Mouse (Mus musculus) myocyte (in vitro differentiated cells): ENCODE measurements at regions not wholly inside any gene's neighbourhood (a gene's known extent, or its start where the extent isn't known, plus 50 kb on each side); places are given as distances from the start of the nearest gene placed in this dataset.
"Not testable (repeated sequence)": the region's sequence is repeated elsewhere in the genome, so short reads cannot be mapped to it uniquely, and the experiment has no call there.

Experiments
- H3K27me3 ChIP-seq: one replicate; pipeline ENCODE4 v1.6.1; 2011; ENCODE audit not compliant: control insufficient read depth, insufficient read depth, insufficient read length
- H3K36me3 ChIP-seq: one replicate; pipeline ENCODE4 v1.6.1; 2011; ENCODE audit not compliant: control insufficient read depth, insufficient read depth
- H3K4me2 ChIP-seq: one replicate; pipeline ENCODE4 v1.6.1; 2011; ENCODE audit warnings: low read depth, control low read depth
- H3K4me3 ChIP-seq: one replicate; pipeline ENCODE4 v1.5.1; 2011; ENCODE audit warnings: mild to moderate bottlenecking, control low read depth, moderate library complexity
- H3K79me2 ChIP-seq: one replicate; pipeline ENCODE4 v1.6.1; 2011; ENCODE audit not compliant: control insufficient read depth, insufficient read depth
- H3ac ChIP-seq: one replicate; pipeline ENCODE4 v1.6.1; 2011; ENCODE audit not compliant: control insufficient read depth, insufficient read length
- CEBPB ChIP-seq: IDR thresholded peaks from 2 replicates; pipeline ENCODE4 v1.6.1; 2011; ENCODE audit warnings: mild to moderate bottlenecking, moderate library complexity; ENCODE audit not compliant: poor library complexity, insufficient read depth, severe bottlenecking
- E2F4 ChIP-seq: IDR thresholded peaks from one replicate; pipeline ENCODE4 v1.6.1; 2011; ENCODE audit warnings: mild to moderate bottlenecking, control low read depth, moderate library complexity; ENCODE audit not compliant: insufficient read depth
- MAX ChIP-seq: IDR thresholded peaks from one replicate; pipeline ENCODE4 v1.6.1; 2011; ENCODE audit warnings: low read depth, mild to moderate bottlenecking, control low read depth
- MYOD1 ChIP-seq, 3 experiments: IDR thresholded peaks; one replicate each; pipeline ENCODE4 v1.6.1; 2011; ENCODE audit warnings: control low read depth in 2 of 3, low read depth in 2 of 3, mild to moderate bottlenecking in 2 of 3, moderate library complexity in 1 of 3; ENCODE audit not compliant: insufficient read length in 2 of 3, control insufficient read depth in 1 of 3
- POLR2A ChIP-seq: IDR thresholded peaks from one replicate; pipeline ENCODE4 v1.6.1; 2011; ENCODE audit warnings: low read depth, mild to moderate bottlenecking, control low read depth, moderate library complexity; ENCODE audit not compliant: insufficient read length
- POLR2AphosphoS2 ChIP-seq: IDR thresholded peaks from one replicate; pipeline ENCODE4 v1.6.1; 2011; ENCODE audit warnings: low read depth, control low read depth; ENCODE audit not compliant: insufficient read length
- REST ChIP-seq: IDR thresholded peaks from one replicate; pipeline ENCODE4 v1.6.1; 2011; ENCODE audit warnings: mild to moderate bottlenecking, control low read depth, moderate library complexity; ENCODE audit not compliant: insufficient read depth, insufficient read length
- SRF ChIP-seq: IDR thresholded peaks from one replicate; pipeline ENCODE4 v1.6.1; 2011; ENCODE audit warnings: low read depth; ENCODE audit not compliant: control insufficient read depth, insufficient read length
- TCF12 ChIP-seq: IDR thresholded peaks from one replicate; pipeline ENCODE4 v1.6.1; 2011; ENCODE audit warnings: mild to moderate bottlenecking, control low read depth; ENCODE audit not compliant: poor library complexity, insufficient read depth, severe bottlenecking
- TCF3 ChIP-seq: IDR thresholded peaks from one replicate; pipeline ENCODE4 v1.6.1; 2011; ENCODE audit warnings: low read depth, control low read depth; ENCODE audit not compliant: insufficient read length
- USF1 ChIP-seq: IDR thresholded peaks from one replicate; pipeline ENCODE4 v1.6.1; 2011; ENCODE audit warnings: low read depth, mild to moderate bottlenecking, control low read depth, moderate library complexity

GRCm38 (mm10) chr17:13482136-13482535, 127.8 kb downstream of the Tcp10c start:
- no peak for TF ChIP-seq TCF3
- no peak for TF ChIP-seq CEBPB
- no peak for TF ChIP-seq E2F4
- TF ChIP-seq MYOD1 (IDR thresholded peaks at IDR 0.05; ENCODE audit: control insufficient read depth in 1 of 3, insufficient read length in 2 of 3, low read depth in 2 of 3): no peak

GRCm38 (mm10) chr17:13487291-13488215, 133.2 kb downstream of the Tcp10c start:
- H3ac ChIP-seq: no peak overlapping the region
- H3K4me2 ChIP-seq: no peak overlapping the region
- H3K36me3 ChIP-seq: no peaks in the 10 kb centered on the region
- no peaks in the 10 kb centered on the region for H3K27me3 ChIP-seq
- no peak overlapping the region for H3K4me3 ChIP-seq
- no peak for TF ChIP-seq REST
- TF ChIP-seq MAX: no peak
- no peak for TF ChIP-seq POLR2AphosphoS2
- H3K79me2 ChIP-seq: no peaks in the 10 kb centered on the region

More at GRCm38 (mm10) chr17:13482136-13482535, 127.8 kb downstream of the Tcp10c start:
- no peak overlapping the region for H3K4me3 ChIP-seq
- no peaks in the 10 kb centered on the region for H3K36me3 ChIP-seq
- H3K79me2 ChIP-seq: no peaks in the 10 kb centered on the region
- H3ac ChIP-seq: no peak overlapping the region
- H3K27me3 ChIP-seq: no peaks in the 10 kb centered on the region
- no peak overlapping the region for H3K4me2 ChIP-seq

GRCm38 (mm10) chr17:13488608-13489324, 134.4 kb downstream of the Tcp10c start:
- Histone ChIP-seq H3K79me2 (no peaks in the 10 kb centered on the region), H3K4me2 (no peak overlapping the region), H3K36me3 (no peaks in the 10 kb centered on the region), H3K27me3 (no peaks in the 10 kb centered on the region), H3ac (no peak overlapping the region), H3K4me3 (no peak overlapping the region)
- no peak for TF ChIP-seq MYOD1 (IDR thresholded peaks at IDR 0.05; ENCODE audit: control insufficient read depth in 1 of 3, insufficient read length in 2 of 3, low read depth in 2 of 3)
- TF ChIP-seq SRF: no peak
- TF ChIP-seq USF1: no peak
- no peak for TF ChIP-seq E2F4
- no peak for TF ChIP-seq TCF12
- TF ChIP-seq CEBPB: no peak
- TF ChIP-seq MAX: no peak
- TF ChIP-seq POLR2A: no peak

- H3K27me3 ChIP-seq, H3ac ChIP-seq, H3K79me2 ChIP-seq, H3K36me3 ChIP-seq, H3K4me3 ChIP-seq: not testable (repeated sequence)
- H3K4me2 ChIP-seq: peak overlapping the region; percentile 51
Observed at GRCm38 (mm10) chr17:13492239-13492638, 137.9 kb downstream of the Tcp10c start.

GRCm38 (mm10) chr17:13492649-13493277, 138.4 kb downstream of the Tcp10c start:
- not testable (repeated sequence) for H3K36me3 ChIP-seq, H3K79me2 ChIP-seq, H3ac ChIP-seq, H3K27me3 ChIP-seq, H3K4me3 ChIP-seq
- peak overlapping the region; percentile 51 for H3K4me2 ChIP-seq
- TF ChIP-seq USF1: peak; percentile 32

- not testable (repeated sequence) for H3K4me3 ChIP-seq, H3ac ChIP-seq, H3K4me2 ChIP-seq, H3K27me3 ChIP-seq, H3K36me3 ChIP-seq, H3K79me2 ChIP-seq
Observed at GRCm38 (mm10) chr17:13493866-13494265, 139.5 kb downstream of the Tcp10c start.

GRCm38 (mm10) chr17:13494475-13494874, 140.1 kb downstream of the Tcp10c start:
- not testable (repeated sequence) for H3K4me2 ChIP-seq, H3K79me2 ChIP-seq, H3K36me3 ChIP-seq, H3K4me3 ChIP-seq, H3K27me3 ChIP-seq, H3ac ChIP-seq

GRCm38 (mm10) chr17:13504365-13504764, 150.0 kb downstream of the Tcp10c start:
- H3K4me3 ChIP-seq, H3K79me2 ChIP-seq, H3ac ChIP-seq, H3K4me2 ChIP-seq, H3K27me3 ChIP-seq, H3K36me3 ChIP-seq: not testable (repeated sequence)

GRCm38 (mm10) chr17:13504827-13505268, 150.5 kb downstream of the Tcp10c start:
- not testable (repeated sequence) for H3K36me3 ChIP-seq, H3K4me3 ChIP-seq, H3K4me2 ChIP-seq

More at GRCm38 (mm10) chr17:13504827-13505268, 150.5 kb downstream of the Tcp10c start:
- not testable (repeated sequence) for H3K79me2 ChIP-seq, H3ac ChIP-seq, H3K27me3 ChIP-seq
